Mouse (Mus musculus): ENCODE results near the gene a. TPM values are rescaled to one million over a fixed set of nuclear protein-coding genes. Genes with fewer than 3 reads are reported as not detected.

Gene a
- total and polyA plus RNA-seq, 3 experiments = not detected

DNA sequence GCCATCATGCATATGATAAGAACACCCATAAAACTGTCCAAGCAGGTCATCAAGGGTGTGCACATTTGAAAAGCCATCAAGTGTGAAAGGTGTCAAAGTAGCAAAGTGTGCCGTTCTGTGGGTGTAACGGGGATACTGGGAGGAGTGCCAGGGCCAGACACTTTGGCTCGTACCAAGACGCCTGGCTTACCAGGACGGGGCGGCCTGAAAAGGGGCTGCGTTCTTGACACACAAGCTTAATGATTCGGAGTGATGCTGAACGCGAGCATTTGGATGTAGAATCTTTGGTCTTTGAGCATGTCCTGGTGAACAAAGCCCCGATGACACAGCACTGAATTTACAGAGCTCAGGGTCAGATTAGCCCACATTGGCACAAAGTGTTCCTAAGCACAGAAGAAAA is 4.4 kb upstream of the a start:
- Histone ChIP-seq H3K4me3 (no peak overlapping the region), H3K27me3 (ENCODE audit: control insufficient read depth, insufficient read depth, low read length) (no peaks in the 10 kb centered on the region), H3K36me3 (ENCODE audit: control insufficient read depth, insufficient read depth, low read length) (no peaks in the 10 kb centered on the region), H3K9ac (ENCODE audit: low read depth, low read length) (no peak overlapping the region), H3K27ac (no peak overlapping the region), H3K79me2 (replicated peaks; ENCODE audit: control insufficient read depth, insufficient read depth, low read length) (no peaks in the 10 kb centered on the region), H3K4me1 (ENCODE audit: control insufficient read depth, insufficient read depth, low read length) (no peaks in the 10 kb centered on the region)
- 68% methylated on average over 11 of the region's 11 CpGs for WGBS
- no peak for TF ChIP-seq EP300 (IDR thresholded peaks at IDR 0.05; ENCODE audit: insufficient read depth, low read depth, low read length)
- intact Hi-C loops (cut with DNase I) = no loop called here
- no peak for DNase-seq

- no peak for TF ChIP-seq CTCF (IDR thresholded peaks at IDR 0.05)
- TF ChIP-seq EP300 (IDR thresholded peaks at IDR 0.05; ENCODE audit: insufficient read depth, low read depth, low read length) = no peak
- TF ChIP-seq POLR2A (IDR thresholded peaks at IDR 0.05; ENCODE audit: insufficient read depth, low read depth, low read length) = no peak
- peaks cover 6% of the 10 kb centered on the region; the same call in 1 of the 2 replicates for H3K79me2 ChIP-seq (replicated peaks; ENCODE audit: control insufficient read depth, insufficient read depth, low read length)
- no peak for DNase-seq
- no peak overlapping the region for H3K9ac ChIP-seq (ENCODE audit: low read depth, low read length)
- peaks cover 8% of the 10 kb centered on the region for H3K4me1 ChIP-seq (ENCODE audit: control insufficient read depth, insufficient read depth, low read length)
- H3K27me3 ChIP-seq (ENCODE audit: control insufficient read depth, insufficient read depth, low read length) = no peaks in the 10 kb centered on the region
- no peak overlapping the region for H3K27ac ChIP-seq
- no peak overlapping the region for H3K4me3 ChIP-seq
- peaks cover 17% of the 10 kb centered on the region for H3K36me3 ChIP-seq (ENCODE audit: control insufficient read depth, insufficient read depth, low read length)
- intact Hi-C loops (cut with DNase I) = no loop called here
- 69% methylated on average over 6 of the region's 6 CpGs for WGBS
Measured at GRCm38 (mm10) chr2:154789381-154789780, 1.8 kb upstream of the a start.

- intact Hi-C loops (cut with DNase I) = loop anchor here (2.0 to 10.0 kb wide), 5 partner anchors 31 to 355 kb away; partner anchors contain the start of genes Cbfa2t2 and Eif2s2
- 14% methylated on average over 14 of the region's 14 CpGs for WGBS
- TF ChIP-seq POLR2A (IDR thresholded peaks at IDR 0.05; ENCODE audit: insufficient read depth, low read depth, low read length) (no peak), CTCF (IDR thresholded peaks at IDR 0.05) (no peak), EP300 (IDR thresholded peaks at IDR 0.05; ENCODE audit: insufficient read depth, low read depth, low read length) (no peak)
- Histone ChIP-seq H3K9ac (ENCODE audit: low read depth, low read length) (no peak overlapping the region), H3K36me3 (ENCODE audit: control insufficient read depth, insufficient read depth, low read length) (peaks cover 23% of the 10 kb centered on the region), H3K27me3 (ENCODE audit: control insufficient read depth, insufficient read depth, low read length) (no peaks in the 10 kb centered on the region), H3K27ac (peak overlapping the region; percentile 49), H3K4me3 (peak overlapping the region; percentile 58), H3K79me2 (replicated peaks; ENCODE audit: control insufficient read depth, insufficient read depth, low read length) (peaks cover 6% of the 10 kb centered on the region; the same call in 1 of the 2 replicates), H3K4me1 (ENCODE audit: control insufficient read depth, insufficient read depth, low read length) (peaks cover 8% of the 10 kb centered on the region)
- no peak for DNase-seq
Measured at GRCm38 (mm10) chr2:154789977-154790655, 1.1 kb upstream of the a start.

GRCm38 (mm10) chr2:154791661-154792642 is 750 bp downstream of the a start:
- WGBS = 1% methylated on average over 64 of the region's 67 CpGs
- peak; percentile 90 to 91 for DNase-seq
- TF ChIP-seq CTCF (IDR thresholded peaks at IDR 0.05) (no peak), EP300 (IDR thresholded peaks at IDR 0.05; ENCODE audit: insufficient read depth, low read depth, low read length) (no peak), POLR2A (IDR thresholded peaks at IDR 0.05; ENCODE audit: insufficient read depth, low read depth, low read length) (no peak)
- Histone ChIP-seq H3K27me3 (ENCODE audit: control insufficient read depth, insufficient read depth, low read length) (no peaks in the 10 kb centered on the region), H3K36me3 (ENCODE audit: control insufficient read depth, insufficient read depth, low read length) (peaks cover 30% of the 10 kb centered on the region), H3K4me3 (peak overlapping the region; percentile 98), H3K4me1 (ENCODE audit: control insufficient read depth, insufficient read depth, low read length) (peaks cover 12% of the 10 kb centered on the region), H3K27ac (peak overlapping the region; percentile 99), H3K9ac (ENCODE audit: low read depth, low read length) (peak overlapping the region; percentile 95), H3K79me2 (replicated peaks; ENCODE audit: control insufficient read depth, insufficient read depth, low read length) (peaks cover 6% of the 10 kb centered on the region)
- intact Hi-C loops (cut with DNase I) = loop anchor here (2.0 to 10.0 kb wide), 7 partner anchors 15 to 357 kb away; partner anchors contain the start of genes Cbfa2t2 and Eif2s2

DNA sequence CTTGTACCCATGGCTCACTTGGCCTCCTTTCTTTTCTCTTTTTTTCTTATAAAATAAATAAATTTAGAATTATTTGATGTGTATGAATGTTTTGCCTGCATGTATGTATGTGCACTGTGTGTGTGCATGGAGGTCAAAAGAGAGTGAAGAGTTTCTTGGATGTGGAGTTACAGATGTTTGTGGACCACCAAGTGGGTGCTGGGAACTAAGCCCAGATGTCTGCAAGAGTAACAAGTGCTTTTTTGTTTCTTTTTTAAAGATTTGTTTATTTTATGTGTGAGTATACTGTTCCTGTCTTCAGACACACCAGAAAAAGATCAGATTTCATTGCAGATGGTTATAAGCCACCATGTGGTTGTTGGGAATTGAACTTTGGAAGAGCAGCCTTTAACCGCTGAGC is 12.2 kb downstream of the a start:
- Histone ChIP-seq H3K4me1 (ENCODE audit: control insufficient read depth, insufficient read depth, low read length) (peaks cover 6% of the 10 kb centered on the region), H3K27ac (no peak overlapping the region), H3K36me3 (ENCODE audit: control insufficient read depth, insufficient read depth, low read length) (peaks cover 21% of the 10 kb centered on the region), H3K27me3 (ENCODE audit: control insufficient read depth, insufficient read depth, low read length) (no peaks in the 10 kb centered on the region), H3K9ac (ENCODE audit: low read depth, low read length) (no peak overlapping the region), H3K4me3 (no peak overlapping the region), H3K79me2 (replicated peaks; ENCODE audit: control insufficient read depth, insufficient read depth, low read length) (peaks cover 6% of the 10 kb centered on the region)
- no peak for DNase-seq
- intact Hi-C loops (cut with DNase I) = no loop called here
- TF ChIP-seq EP300 (IDR thresholded peaks at IDR 0.05; ENCODE audit: insufficient read depth, low read depth, low read length) = no peak
- no peak for TF ChIP-seq CTCF (IDR thresholded peaks at IDR 0.05)
- no peak for TF ChIP-seq POLR2A (IDR thresholded peaks at IDR 0.05; ENCODE audit: insufficient read depth, low read depth, low read length)
- 86% methylated on average over 1 of the region's 1 CpGs for WGBS
